Mouse (Mus musculus): ENCODE results near the gene Mitf. TPM values are rescaled to one million over a fixed set of nuclear protein-coding genes. Genes with fewer than 3 reads are reported as not detected.

Gene Mitf
- 5.8 and 6.0 TPM in 2 replicates for polyA plus RNA-seq (2012; rRNA removed)

DNA sequence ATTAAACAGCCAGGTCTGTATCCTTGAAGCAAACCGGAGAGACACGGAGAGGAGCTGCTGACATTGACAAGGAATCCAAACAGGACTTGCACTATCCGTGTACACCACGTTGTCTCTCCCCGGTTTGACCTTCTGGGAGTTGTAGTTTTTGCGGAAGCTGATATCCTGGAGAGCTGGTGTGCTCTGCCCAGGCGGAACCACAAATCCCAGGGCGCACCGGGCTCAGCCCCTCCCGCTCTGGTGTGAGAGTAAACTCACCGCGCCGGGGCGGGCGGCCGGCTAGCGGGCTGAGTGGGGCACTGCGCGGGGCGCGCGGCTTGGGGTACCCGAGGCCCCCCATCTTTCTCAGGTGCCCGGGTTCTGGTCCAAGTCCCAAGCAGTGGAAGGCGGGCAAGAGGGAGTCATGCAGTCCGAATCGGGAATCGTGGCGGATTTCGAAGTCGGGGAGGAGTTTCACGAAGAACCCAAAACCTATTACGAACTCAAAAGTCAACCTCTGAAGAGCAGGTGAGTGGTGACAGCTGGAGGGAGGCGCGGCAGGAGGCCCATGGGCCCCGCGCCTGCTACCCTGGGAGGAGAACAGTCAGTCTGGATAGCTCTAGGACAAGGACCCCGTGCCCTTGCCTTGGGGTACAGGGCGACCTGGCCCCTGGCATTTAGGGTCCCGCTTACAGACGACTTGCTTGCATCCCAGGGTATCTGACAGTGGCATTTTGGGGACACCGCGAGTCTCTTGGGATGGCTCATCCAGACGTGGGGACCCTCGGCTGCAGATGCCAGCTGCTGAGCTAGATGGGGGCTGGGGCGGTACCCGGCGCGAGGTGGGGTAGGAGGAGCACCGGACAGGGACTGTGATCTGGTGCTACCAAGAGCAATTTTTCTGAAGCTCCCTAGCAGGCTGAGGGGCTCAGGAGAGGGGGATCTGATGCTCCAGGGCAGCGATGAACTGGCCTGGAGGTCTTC, at the start of gene Mitf:
Gene Mitf, plus strand, starts transcription at position 272 of the 963 bp plus-strand sequence.
- TF ChIP-seq POLR2A (IDR thresholded peaks at IDR 0.05; ENCODE audit: extremely low read depth, insufficient read depth, low read length): 0 out of 2 replicates have a peak, but pooled peaks have one; percentile 41
- no peak for TF ChIP-seq CTCF (IDR thresholded peaks at IDR 0.05; ENCODE audit: extremely low read depth, insufficient read depth, low read length)
- H3K27ac ChIP-seq (ENCODE audit: insufficient read depth, low read length): no peak within 1 kb of the TSS

DNA sequence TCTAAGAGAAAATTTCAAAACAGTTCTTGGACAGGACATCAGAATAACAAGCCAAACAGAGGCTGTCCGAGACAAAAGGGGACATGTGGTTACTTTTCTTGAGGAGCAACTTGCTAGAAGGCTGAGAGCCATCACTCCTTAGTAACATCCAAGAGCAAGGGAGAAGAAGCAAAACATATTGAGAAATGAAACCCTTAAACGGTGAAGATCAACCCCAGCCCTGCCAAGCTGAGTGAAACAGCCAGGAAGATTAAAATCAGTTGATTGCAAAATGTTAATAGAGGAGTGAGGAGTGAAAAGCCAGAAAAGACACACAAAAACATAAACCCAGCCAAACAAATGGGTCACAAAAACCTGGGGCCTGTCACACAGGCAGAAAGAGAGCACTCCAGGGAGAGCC, 49.5 kb upstream of the Mitf start:
- no peak for TF ChIP-seq CTCF (IDR thresholded peaks at IDR 0.05; ENCODE audit: extremely low read depth, insufficient read depth, low read length)
- TF ChIP-seq POLR2A (IDR thresholded peaks at IDR 0.05; ENCODE audit: extremely low read depth, insufficient read depth, low read length): no peak
- Histone ChIP-seq H3K4me3 (ENCODE audit: insufficient read depth, low read length) (no peak overlapping the region), H3K4me1 (ENCODE audit: control insufficient read depth, insufficient read depth, low read length) (0 out of 2 replicates have a peak, but pooled peaks cover 2% of the 10 kb centered on the region), H3K27ac (ENCODE audit: insufficient read depth, low read length) (no peak overlapping the region)

More for the DNA sequence above, at the start of gene Mitf:
- H3K4me1 ChIP-seq (ENCODE audit: control insufficient read depth, insufficient read depth, low read length): no peaks in the 10 kb centered on the region; the same call in 1 of the 2 replicates
- H3K4me3 ChIP-seq (ENCODE audit: insufficient read depth, low read length): peak within 1 kb of the TSS; percentile 62

DNA sequence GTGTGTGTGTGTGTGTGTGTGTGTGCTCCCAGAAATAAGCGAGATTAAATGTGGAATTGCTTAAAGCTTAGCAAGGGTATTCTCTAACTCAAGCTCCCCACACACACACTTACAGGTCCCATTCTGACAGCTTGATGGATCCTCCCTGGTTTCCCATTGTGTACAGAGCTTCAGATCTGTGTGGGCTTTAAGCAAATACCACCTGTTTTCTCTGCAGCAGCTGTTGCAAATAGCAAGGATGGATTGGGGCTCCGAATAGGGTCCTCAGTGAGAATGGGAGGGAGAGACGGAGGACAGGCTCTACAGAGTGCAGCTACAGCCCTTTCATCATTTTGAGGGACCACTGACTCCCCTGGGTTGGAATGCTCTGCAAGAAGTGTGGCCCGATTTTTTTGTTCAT, 48.0 kb upstream of the Mitf start:
- no peak overlapping the region for H3K27ac ChIP-seq (ENCODE audit: insufficient read depth, low read length)
- 0 out of 2 replicates have a peak, but pooled peaks cover 2% of the 10 kb centered on the region for H3K4me1 ChIP-seq (ENCODE audit: control insufficient read depth, insufficient read depth, low read length)

DNA sequence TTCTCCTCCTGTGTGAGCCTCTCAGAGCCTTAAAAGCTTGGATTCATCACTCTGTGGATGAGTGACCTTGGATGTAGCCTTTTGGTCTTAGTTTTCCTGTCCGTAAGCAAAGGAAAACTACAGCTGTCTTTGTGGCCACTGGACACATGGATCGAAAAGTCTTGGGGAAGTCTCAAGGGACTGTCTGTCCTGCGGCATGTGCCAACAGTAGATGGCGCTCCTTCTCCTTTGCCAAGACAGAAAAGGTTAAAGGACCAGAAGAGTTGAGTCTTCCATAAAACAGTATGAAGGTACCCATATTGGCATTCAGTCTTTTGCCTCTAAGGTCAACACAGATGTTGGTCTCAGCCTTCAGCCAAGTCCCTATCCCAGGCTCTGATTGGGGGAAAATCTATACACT, 47.6 kb upstream of the Mitf start:
- Histone ChIP-seq H3K4me1 (ENCODE audit: control insufficient read depth, insufficient read depth, low read length) (0 out of 2 replicates have a peak, but pooled peaks cover 2% of the 10 kb centered on the region), H3K27ac (ENCODE audit: insufficient read depth, low read length) (no peak overlapping the region), H3K4me3 (ENCODE audit: insufficient read depth, low read length) (no peak overlapping the region)
- TF ChIP-seq CTCF (IDR thresholded peaks at IDR 0.05; ENCODE audit: extremely low read depth, insufficient read depth, low read length) (peak; percentile 77), POLR2A (IDR thresholded peaks at IDR 0.05; ENCODE audit: extremely low read depth, insufficient read depth, low read length) (no peak)

More for the DNA sequence above, 48.0 kb upstream of the Mitf start:
- TF ChIP-seq CTCF (IDR thresholded peaks at IDR 0.05; ENCODE audit: extremely low read depth, insufficient read depth, low read length) (no peak), POLR2A (IDR thresholded peaks at IDR 0.05; ENCODE audit: extremely low read depth, insufficient read depth, low read length) (no peak)
- H3K4me3 ChIP-seq (ENCODE audit: insufficient read depth, low read length): no peak overlapping the region

DNA sequence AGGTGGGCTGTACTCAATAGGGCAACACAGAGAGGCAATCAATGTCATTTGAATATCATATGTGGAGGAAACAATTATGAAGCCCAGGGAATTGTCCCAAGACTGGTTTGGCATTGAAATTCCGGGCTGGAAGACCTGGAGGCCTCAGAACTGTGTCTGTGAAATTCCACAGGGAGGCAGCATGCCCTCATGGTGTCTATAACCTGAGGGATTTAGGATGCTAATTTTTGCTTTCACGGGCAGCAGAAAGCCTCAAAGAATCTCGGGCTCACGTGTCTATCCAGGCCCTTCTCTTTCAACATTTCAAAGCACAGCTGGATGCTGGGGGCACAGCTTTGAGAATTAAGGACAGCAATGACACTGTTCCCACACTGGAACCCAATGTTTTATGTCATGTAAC, 45.5 kb upstream of the Mitf start:
- Histone ChIP-seq H3K27ac (ENCODE audit: insufficient read depth, low read length) (no peak overlapping the region), H3K4me3 (ENCODE audit: insufficient read depth, low read length) (no peak overlapping the region), H3K4me1 (ENCODE audit: control insufficient read depth, insufficient read depth, low read length) (0 out of 2 replicates have a peak, but pooled peaks cover 2% of the 10 kb centered on the region)
- TF ChIP-seq CTCF (IDR thresholded peaks at IDR 0.05; ENCODE audit: extremely low read depth, insufficient read depth, low read length): peak; percentile 71
- no peak for TF ChIP-seq POLR2A (IDR thresholded peaks at IDR 0.05; ENCODE audit: extremely low read depth, insufficient read depth, low read length)

DNA sequence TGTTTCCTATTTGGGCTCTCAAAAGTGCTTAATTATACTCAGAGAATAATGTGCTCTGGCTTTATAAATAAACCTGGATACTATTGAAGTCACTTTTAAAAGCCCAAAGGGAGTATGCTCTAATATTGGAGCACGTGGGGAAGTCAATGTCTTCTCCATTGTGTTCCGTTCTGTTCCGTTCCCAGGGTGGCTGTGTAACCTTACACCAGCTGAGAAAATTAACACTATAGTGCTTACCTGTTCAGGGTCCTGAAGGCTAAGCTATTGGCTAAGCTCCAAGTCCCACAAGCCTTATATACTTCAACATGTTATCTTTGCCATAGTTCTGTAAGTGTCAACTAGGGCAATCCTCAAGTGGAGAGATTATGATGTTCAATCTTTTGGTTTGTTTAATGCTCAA, 42.9 kb upstream of the Mitf start:
- Histone ChIP-seq H3K4me3 (ENCODE audit: insufficient read depth, low read length) (no peak overlapping the region), H3K27ac (ENCODE audit: insufficient read depth, low read length) (no peak overlapping the region), H3K4me1 (ENCODE audit: control insufficient read depth, insufficient read depth, low read length) (0 out of 2 replicates have a peak, but pooled peaks cover 2% of the 10 kb centered on the region)
- TF ChIP-seq CTCF (IDR thresholded peaks at IDR 0.05; ENCODE audit: extremely low read depth, insufficient read depth, low read length) (no peak), POLR2A (IDR thresholded peaks at IDR 0.05; ENCODE audit: extremely low read depth, insufficient read depth, low read length) (no peak)

DNA sequence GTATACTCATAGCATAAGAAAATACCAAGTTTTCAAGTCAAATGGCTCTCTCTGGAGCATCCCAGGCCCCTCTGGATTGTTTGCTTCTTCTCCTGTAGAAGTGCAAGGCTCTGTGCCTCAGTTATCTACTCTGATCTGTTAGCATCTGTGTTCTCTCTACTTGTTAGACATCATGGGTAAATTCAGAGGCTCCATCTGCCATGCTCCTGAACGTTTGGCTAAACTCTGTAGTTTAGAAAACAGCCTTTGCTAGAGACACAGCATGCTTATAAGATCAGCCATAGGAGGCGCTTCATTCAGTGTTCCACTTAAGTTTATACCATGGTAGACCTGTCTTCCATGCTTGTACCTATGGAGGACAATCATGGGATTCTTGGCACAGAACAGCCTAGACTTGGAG, 39.0 kb upstream of the Mitf start:
- no peak overlapping the region for H3K27ac ChIP-seq (ENCODE audit: insufficient read depth, low read length)
- H3K4me3 ChIP-seq (ENCODE audit: insufficient read depth, low read length): no peak overlapping the region
- TF ChIP-seq POLR2A (IDR thresholded peaks at IDR 0.05; ENCODE audit: extremely low read depth, insufficient read depth, low read length): no peak
- TF ChIP-seq CTCF (IDR thresholded peaks at IDR 0.05; ENCODE audit: extremely low read depth, insufficient read depth, low read length): no peak
- H3K4me1 ChIP-seq (ENCODE audit: control insufficient read depth, insufficient read depth, low read length): no peaks in the 10 kb centered on the region; the same call in 1 of the 2 replicates

DNA sequence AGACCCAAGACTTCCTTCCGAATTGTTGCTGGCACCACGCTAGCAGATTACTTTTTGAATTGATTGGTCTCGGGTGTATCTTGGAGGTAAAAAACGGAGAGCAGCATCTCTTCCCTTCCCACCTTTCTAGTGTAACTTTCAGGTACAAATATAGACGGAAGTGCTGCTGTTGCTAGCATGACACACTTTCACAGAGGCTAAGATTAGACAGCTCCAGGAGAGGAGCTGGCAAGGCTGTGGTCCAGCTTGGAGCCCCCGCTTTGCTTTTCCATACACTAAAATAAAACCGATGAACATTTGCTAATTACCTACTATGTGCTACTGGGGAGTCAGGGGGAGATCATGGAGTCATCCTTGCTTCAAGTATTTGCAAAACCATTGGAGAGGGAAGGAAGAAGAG, 37.3 kb upstream of the Mitf start:
- no peaks in the 10 kb centered on the region; the same call in 1 of the 2 replicates for H3K4me1 ChIP-seq (ENCODE audit: control insufficient read depth, insufficient read depth, low read length)
- TF ChIP-seq POLR2A (IDR thresholded peaks at IDR 0.05; ENCODE audit: extremely low read depth, insufficient read depth, low read length) (no peak), CTCF (IDR thresholded peaks at IDR 0.05; ENCODE audit: extremely low read depth, insufficient read depth, low read length) (no peak)
- no peak overlapping the region for H3K4me3 ChIP-seq (ENCODE audit: insufficient read depth, low read length)
- H3K27ac ChIP-seq (ENCODE audit: insufficient read depth, low read length): no peak overlapping the region

DNA sequence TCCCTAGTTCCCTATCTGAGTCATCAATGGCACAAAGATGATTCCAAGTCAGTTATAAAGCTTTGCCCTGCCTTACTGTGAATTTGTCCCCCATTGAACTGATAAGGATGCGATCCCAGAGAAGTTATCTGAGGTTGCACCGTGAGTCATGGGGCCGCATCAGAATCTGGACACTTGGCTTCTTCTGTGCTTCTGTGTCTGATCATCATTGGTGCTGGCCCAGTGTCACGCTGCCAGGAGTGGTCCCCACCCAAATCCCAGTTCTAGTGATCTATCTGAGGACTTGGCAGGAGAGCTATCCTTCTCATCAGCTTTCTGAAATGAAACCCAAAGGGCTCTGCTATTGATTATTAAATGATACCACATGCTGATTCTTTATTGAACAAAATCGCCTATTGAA, 25.5 kb upstream of the Mitf start:
- no peaks in the 10 kb centered on the region for H3K4me1 ChIP-seq (ENCODE audit: control insufficient read depth, insufficient read depth, low read length)
- TF ChIP-seq POLR2A (IDR thresholded peaks at IDR 0.05; ENCODE audit: extremely low read depth, insufficient read depth, low read length) (no peak), CTCF (IDR thresholded peaks at IDR 0.05; ENCODE audit: extremely low read depth, insufficient read depth, low read length) (no peak)
- no peak overlapping the region for H3K27ac ChIP-seq (ENCODE audit: insufficient read depth, low read length)
- H3K4me3 ChIP-seq (ENCODE audit: insufficient read depth, low read length): no peak overlapping the region

Data from cortical plate, adult 2 months (tissue).